Mouse (Mus musculus) hindbrain, postnatal 0 days (tissue): ENCODE data around the gene Gm13285. TPM values are rescaled to one million over a fixed set of nuclear protein-coding genes. Genes with fewer than 3 reads are reported as not detected.

Experiments
- ATAC-seq: fragments of 200-750 bp; cut with Nextera tagmentation; 2 replicates; pipeline ENCODE4 v1.8.0; 2017; ENCODE audit warnings: mild to moderate bottlenecking, moderate TSS enrichment, moderate library complexity
- DNase-seq: peaks from one replicate; pipeline ENCODE4 v3.0.0-alpha.2; 2015; ENCODE audit warnings: low spot score
- H3K27ac ChIP-seq: fragments of 300-500 bp; sonication (generic); 2 replicates; pipeline ENCODE4 v1.5.1; 2014; ENCODE audit warnings: mild to moderate bottlenecking
- H3K27me3 ChIP-seq: fragments of 300-500 bp; sonication (generic); 2 replicates; pipeline ENCODE4 v1.6.1; 2014; ENCODE audit warnings: low read length, mixed read lengths; ENCODE audit not compliant: insufficient read depth
- H3K36me3 ChIP-seq: fragments of 300-500 bp; sonication (generic); 2 replicates; pipeline ENCODE4 v1.6.1; 2014; ENCODE audit warnings: low read length, mixed read lengths; ENCODE audit not compliant: insufficient read depth
- H3K4me1 ChIP-seq: fragments of 300-500 bp; sonication (generic); 2 replicates; pipeline ENCODE4 v1.6.1; 2014; ENCODE audit warnings: antibody characterized with exemption, low read length, mixed read lengths; ENCODE audit not compliant: insufficient read depth
- H3K4me2 ChIP-seq: fragments of 300-500 bp; sonication (generic); 2 replicates; pipeline ENCODE4 v1.6.1; 2014; ENCODE audit warnings: low read depth, mild to moderate bottlenecking, low read length, moderate library complexity, mixed read lengths
- H3K4me3 ChIP-seq: fragments of 300-500 bp; sonication (generic); 2 replicates; pipeline ENCODE4 v1.5.1; 2014; ENCODE audit warnings: low read length
- H3K9ac ChIP-seq: fragments of 300-500 bp; sonication (generic); replicated peaks from 2 replicates; pipeline ENCODE4 v1.6.1; 2014; ENCODE audit warnings: mild to moderate bottlenecking, low read length, moderate library complexity, mixed read lengths
- H3K9me3 ChIP-seq: fragments of 300-500 bp; sonication (generic); 2 replicates; pipeline ENCODE4 v1.6.1; 2016; ENCODE audit warnings: low read length, mixed read lengths
- CTCF ChIP-seq: IDR thresholded peaks from 2 replicates; pipeline ENCODE4 v1.5.1; 2016; ENCODE audit warnings: antibody characterized with exemption, control low read depth, low read depth
- WGBS: fragments of 180-500 bp; shearing (Covaris S2); extraction: QIAGEN DNeasy Blood & Tissue Kit; methylation state at CpG from one replicate; pipeline ENCODE4 v1.1.7; 2014; 5-methylcytosine and 5-hydroxymethylcytosine counted together
- polyA plus RNA-seq: library from polyadenylated mRNA; unstranded; fragments of >200 nt; fragmentation: Nextera tagmentation; extraction: Ambion mirVana; gene quantifications from 2 replicates; pipeline ENCODE4 v1.2.1, GENCODE M21; 2015
- total RNA-seq: library from RNA; depleted of rRNA; stranded (reverse); fragments of >200 nt; gene quantifications from 2 replicates; pipeline ENCODE4 v1.2.3, GENCODE M21; 2014; rRNA removed

Gene Gm13285
- total and polyA plus RNA-seq, 2 experiments from 2014 or later = 0.14 TPM; not detected in 1

GRCm38 (mm10) chr4:88840058-88840457 lies 40.6 kb downstream of the Gm13285 start:
- H3K4me1 ChIP-seq = no peaks in the 10 kb centered on the region
- H3K4me3 ChIP-seq = no peak overlapping the region
- no peaks in the 10 kb centered on the region for H3K27me3 ChIP-seq
- TF ChIP-seq CTCF = no peak
- no peak overlapping the region for H3K9ac ChIP-seq
- WGBS = 68% methylated on average over 3 of the region's 3 CpGs
- H3K27ac ChIP-seq = no peak overlapping the region
- ATAC-seq (no peak), DNase-seq (no peak)
- H3K36me3 ChIP-seq = no peaks in the 10 kb centered on the region
- H3K4me2 ChIP-seq = no peak overlapping the region
- no peaks in the 10 kb centered on the region for H3K9me3 ChIP-seq

- Histone ChIP-seq H3K27ac (no peak within 1 kb of the TSS), H3K4me2 (no peak within 1 kb of the TSS), H3K36me3 (no peaks in the 10 kb centered on the region), H3K27me3 (no peaks in the 10 kb centered on the region), H3K4me1 (no peaks in the 10 kb centered on the region), H3K9me3 (no peaks in the 10 kb centered on the region), H3K4me3 (no peak within 1 kb of the TSS), H3K9ac (no peak within 1 kb of the TSS)
- TF ChIP-seq CTCF = no peak
- 47% methylated on average over 2 of the region's 2 CpGs for WGBS
- DNase-seq = no peak
- ATAC-seq = no peak
These were observed 42.0 kb downstream of the Gm13285 start, which contains the start of gene Ifna4 for GRCm38 (mm10) chr4:88841438-88841911. TSS of gene Ifna4 (plus strand) at chr4:88841861.

- WGBS = 65% methylated on average over 2 of the region's 2 CpGs
- ATAC-seq = no peak
- peak; percentile 30; the same call in 1 of the 2 replicates for TF ChIP-seq CTCF
These were observed 45.9 kb downstream of the Gm13285 start for GRCm38 (mm10) chr4:88845334-88845733.

GRCm38 (mm10) chr4:88849698-88850097 lies 50.2 kb downstream of the Gm13285 start, which contains the start of gene Ifna1:
TSS of gene Ifna1 (plus strand) at chr4:88850087.
- DNase-seq (no peak), ATAC-seq (no peak)
- H3K27ac ChIP-seq = no peak within 1 kb of the TSS
- WGBS = 82% methylated on average over 1 of the region's 1 CpGs
- no peaks in the 10 kb centered on the region for H3K9me3 ChIP-seq
- H3K36me3 ChIP-seq = no peaks in the 10 kb centered on the region
- no peak for TF ChIP-seq CTCF
- no peaks in the 10 kb centered on the region for H3K4me1 ChIP-seq
- no peak within 1 kb of the TSS for H3K9ac ChIP-seq
- H3K4me2 ChIP-seq = no peak within 1 kb of the TSS
- H3K27me3 ChIP-seq = no peaks in the 10 kb centered on the region
- H3K4me3 ChIP-seq = no peak within 1 kb of the TSS

More at GRCm38 (mm10) chr4:88845334-88845733, 45.9 kb downstream of the Gm13285 start:
- Histone ChIP-seq H3K27ac (no peak overlapping the region), H3K9ac (no peak overlapping the region), H3K27me3 (no peaks in the 10 kb centered on the region), H3K4me2 (no peak overlapping the region), H3K9me3 (no peaks in the 10 kb centered on the region), H3K36me3 (no peaks in the 10 kb centered on the region), H3K4me1 (no peaks in the 10 kb centered on the region), H3K4me3 (no peak overlapping the region)
- no peak for DNase-seq

Other genes starting within 250 kb of the Gm13285 start
Only the 30 nearest of the 31 such genes appear.
- not detected in 2 replicates for gene Ifna14, start 227.9 kb upstream of the Gm13285 start, total RNA-seq
- not detected in 2 replicates for gene Ifna14, start 227.9 kb upstream of the Gm13285 start, polyA plus RNA-seq
- gene Ifna9, start 207.3 kb upstream of the Gm13285 start, total RNA-seq = not detected in 2 replicates
- not detected in 2 replicates for gene Ifna9, start 207.3 kb upstream of the Gm13285 start, polyA plus RNA-seq
- not detected in 2 replicates for gene Ifna12, start 196.3 kb upstream of the Gm13285 start, total RNA-seq
- gene Ifna12, start 196.3 kb upstream of the Gm13285 start, polyA plus RNA-seq = not detected in 2 replicates
- gene C87499, start 165.3 kb upstream of the Gm13285 start, total RNA-seq = not detected in 2 replicates
- gene C87499, start 165.3 kb upstream of the Gm13285 start, polyA plus RNA-seq = not detected in 2 replicates
- gene Ifna13, start 155.2 kb upstream of the Gm13285 start, total RNA-seq = not detected in 2 replicates
- gene Ifna13, start 155.2 kb upstream of the Gm13285 start, polyA plus RNA-seq = not detected in 2 replicates
- gene Ifna16, start 122.7 kb upstream of the Gm13285 start, total RNA-seq = not detected in 2 replicates
- not detected in 2 replicates for gene Ifna16, start 122.7 kb upstream of the Gm13285 start, polyA plus RNA-seq
- gene Ifna2, start 115.8 kb upstream of the Gm13285 start, total RNA-seq = not detected in 2 replicates
- gene Ifna2, start 115.8 kb upstream of the Gm13285 start, polyA plus RNA-seq = not detected in 2 replicates
- gene Ifnab, start 108.3 kb upstream of the Gm13285 start, total RNA-seq = not detected in 2 replicates
- gene Ifnab, start 108.3 kb upstream of the Gm13285 start, polyA plus RNA-seq = not detected in 2 replicates
- 0.18 and 2.2 TPM in 2 replicates for gene Gm26566, start 77.9 kb upstream of the Gm13285 start, total RNA-seq
- gene Gm26566, start 77.9 kb upstream of the Gm13285 start, polyA plus RNA-seq = 1.4 and 1.5 TPM in 2 replicates
- gene Klhl9, start 77.2 kb upstream of the Gm13285 start, total RNA-seq = 140 TPM in 2 replicates
- gene Klhl9, start 77.2 kb upstream of the Gm13285 start, polyA plus RNA-seq = 73.1 and 78.8 TPM in 2 replicates
- gene Gm13271, start 44.8 kb upstream of the Gm13285 start, total RNA-seq = not detected in 2 replicates
- gene Gm13271, start 44.8 kb upstream of the Gm13285 start, polyA plus RNA-seq = not detected in 2 replicates
- gene Gm13283, start 39.5 kb upstream of the Gm13285 start, total RNA-seq = not detected in 2 replicates
- gene Gm13283, start 39.5 kb upstream of the Gm13285 start, polyA plus RNA-seq = not detected in 2 replicates
- not detected in 2 replicates for gene Gm13290, start 25.8 kb upstream of the Gm13285 start, total RNA-seq
- not detected in 2 replicates for gene Gm13290, start 25.8 kb upstream of the Gm13285 start, polyA plus RNA-seq
- not detected in 2 replicates for gene Gm13289, start 22.7 kb upstream of the Gm13285 start, total RNA-seq
- gene Gm13289, start 22.7 kb upstream of the Gm13285 start, polyA plus RNA-seq = not detected in 2 replicates
- gene Gm13272, start 19.8 kb upstream of the Gm13285 start, total RNA-seq = not detected in 2 replicates
- gene Gm13272, start 19.8 kb upstream of the Gm13285 start, polyA plus RNA-seq = not detected in 2 replicates
- gene Ifnz, start 17.5 kb upstream of the Gm13285 start, total RNA-seq = not detected in 2 replicates
- gene Ifnz, start 17.5 kb upstream of the Gm13285 start, polyA plus RNA-seq = not detected in 2 replicates
- not detected in 2 replicates for gene Gm13276, start 14.0 kb upstream of the Gm13285 start, total RNA-seq
- not detected in 2 replicates for gene Gm13276, start 14.0 kb upstream of the Gm13285 start, polyA plus RNA-seq
- not detected in 2 replicates for gene Gm13277, start 11.0 kb upstream of the Gm13285 start, total RNA-seq
- not detected in 2 replicates for gene Gm13277, start 11.0 kb upstream of the Gm13285 start, polyA plus RNA-seq
- not detected in 2 replicates for gene Gm13278, start 8.1 kb upstream of the Gm13285 start, total RNA-seq
- not detected in 2 replicates for gene Gm13278, start 8.1 kb upstream of the Gm13285 start, polyA plus RNA-seq
- gene Gm13275, start 5.2 kb upstream of the Gm13285 start, total RNA-seq = not detected in 2 replicates
- gene Gm13275, start 5.2 kb upstream of the Gm13285 start, polyA plus RNA-seq = not detected in 2 replicates
- gene Gm13279, start 2.3 kb upstream of the Gm13285 start, total RNA-seq = not detected in 2 replicates
- not detected in 2 replicates for gene Gm13279, start 2.3 kb upstream of the Gm13285 start, polyA plus RNA-seq
- not detected in 2 replicates for gene Gm13287, start 3.6 kb downstream of the Gm13285 start, total RNA-seq
- gene Gm13287, start 3.6 kb downstream of the Gm13285 start, polyA plus RNA-seq = not detected in 2 replicates
- gene Gm13288, start 5.9 kb downstream of the Gm13285 start, total RNA-seq = not detected in 2 replicates
- not detected in 2 replicates for gene Gm13288, start 5.9 kb downstream of the Gm13285 start, polyA plus RNA-seq
- not detected in 2 replicates for gene Ifna7, start 16.6 kb downstream of the Gm13285 start, total RNA-seq
- not detected in 2 replicates for gene Ifna7, start 16.6 kb downstream of the Gm13285 start, polyA plus RNA-seq
- not detected in 2 replicates for gene Ifna11, start 20.3 kb downstream of the Gm13285 start, total RNA-seq
- gene Ifna11, start 20.3 kb downstream of the Gm13285 start, polyA plus RNA-seq = not detected in 2 replicates
- gene Ifna6, start 27.8 kb downstream of the Gm13285 start, total RNA-seq = not detected in 2 replicates
- not detected in 2 replicates for gene Ifna6, start 27.8 kb downstream of the Gm13285 start, polyA plus RNA-seq
- not detected in 2 replicates for gene Ifna5, start 35.9 kb downstream of the Gm13285 start, total RNA-seq
- not detected in 2 replicates for gene Ifna5, start 35.9 kb downstream of the Gm13285 start, polyA plus RNA-seq
- gene Ifna4, start 42.2 kb downstream of the Gm13285 start, total RNA-seq = not detected in 2 replicates
- gene Ifna4, start 42.2 kb downstream of the Gm13285 start, polyA plus RNA-seq = not detected in 2 replicates
- not detected in 2 replicates for gene Ifna1, start 50.4 kb downstream of the Gm13285 start, total RNA-seq
- gene Ifna1, start 50.4 kb downstream of the Gm13285 start, polyA plus RNA-seq = not detected in 2 replicates
- not detected in 2 replicates for gene Ifne, start 80.5 kb downstream of the Gm13285 start, total RNA-seq
- gene Ifne, start 80.5 kb downstream of the Gm13285 start, polyA plus RNA-seq = not detected in 2 replicates